Mouse (Mus musculus): ENCODE data around the gene Fes.

Fes gene

GRCm38 (mm10) chr7:80398654-80399444 lies 11.1 kb upstream of the Fes start:
- CTCF ChIA-PET = interaction anchor here in 3 of 4 experiments (0.5 to 1.2 kb wide), 10 partner anchors 10 to 138 kb away, joined by 3 to 4 read pairs (median 3); partner anchors contain the start of gene Ngrn (in 1 of the 3)
- POLR2A ChIA-PET = interaction anchor here in 3 of 4 experiments (0.6 to 1.5 kb wide), 9 partner anchors 15 to 189 kb away, joined by 3 read pairs; no protein-coding TSS in a partner anchor

DNA sequence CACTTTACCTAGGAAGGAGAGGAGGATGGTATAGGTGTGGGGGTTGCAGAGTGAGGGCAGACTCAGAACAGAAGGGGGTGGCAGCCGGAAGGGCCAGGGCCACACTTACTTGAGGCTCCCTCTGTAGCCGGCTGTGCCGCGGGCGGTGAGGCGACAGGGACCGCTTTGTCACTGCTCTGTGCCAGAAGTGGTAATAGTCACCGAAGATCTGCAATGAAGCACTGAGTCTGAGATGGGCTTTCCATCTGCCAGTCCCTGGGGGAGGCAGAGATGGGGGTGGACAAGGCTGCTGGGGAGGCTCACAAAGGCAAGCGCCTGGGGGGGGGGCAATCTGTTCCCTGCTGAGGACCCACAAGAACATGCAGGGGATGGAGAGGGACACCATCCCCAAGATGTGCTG lies 10.2 kb upstream of the Fes start:
- ChIA-PET CTCF (interaction anchor here (0.5 to 1.2 kb wide), 7 partner anchors 11 to 932 kb away, joined by 3 to 4 read pairs (median 3); no protein-coding TSS in a partner anchor), POLR2A (interaction anchor here in 2 of 4 experiments (0.6 to 1.2 kb wide), 3 partner anchors 14 to 190 kb away, joined by 3 read pairs; no protein-coding TSS in a partner anchor)

DNA sequence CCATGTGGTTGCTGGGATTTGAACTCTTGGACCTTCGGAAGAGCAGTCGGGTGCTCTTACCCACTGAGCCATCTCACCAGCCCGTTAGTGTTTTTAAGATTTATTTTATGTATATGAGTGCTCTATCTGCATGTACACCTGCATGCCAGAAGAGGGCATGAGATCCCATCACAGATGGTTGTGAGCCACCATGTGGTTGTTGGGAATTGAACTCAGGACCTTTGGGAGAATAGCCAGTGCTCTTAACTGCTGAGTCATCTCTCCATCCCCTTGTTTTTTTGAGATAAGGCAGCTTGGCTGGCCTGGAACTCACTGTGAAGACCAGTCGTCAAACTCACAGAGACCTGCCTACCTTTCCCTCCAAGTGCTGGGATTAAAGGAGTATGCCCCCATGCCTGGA lies 8.7 kb upstream of the Fes start:
- POLR2A ChIA-PET = interaction anchor here in 2 of 4 experiments (0.7 to 1.2 kb wide), 3 partner anchors 10 to 736 kb away, joined by 4 to 5 read pairs (median 4); partner anchors contain the start of gene Fes (in 1 of the 2)
- CTCF ChIA-PET = interaction anchor here in 3 of 4 experiments (0.6 to 3.1 kb wide), 8 partner anchors 9 to 184 kb away, joined by 3 to 10 read pairs (median 3); partner anchors contain the start of gene Fes (in 1 of the 3)

GRCm38 (mm10) chr7:80394600-80394999 lies 6.9 kb upstream of the Fes start:
- CTCF ChIA-PET = interaction anchor here in 3 of 4 experiments (0.6 to 3.1 kb wide), 5 partner anchors 10 to 31 kb away, joined by 3 to 10 read pairs (median 6); no protein-coding TSS in a partner anchor
- POLR2A ChIA-PET = interaction anchor here in 1 of 4 experiments (0.6 kb wide), 1 partner anchor 76 kb away, joined by 5 read pairs; no protein-coding TSS in a partner anchor

- ChIA-PET CTCF (interaction anchor here in 2 of 4 experiments (0.6 to 3.0 kb wide), 2 partner anchors 33 to 54 kb away, joined by 4 to 14 read pairs; no protein-coding TSS in a partner anchor), POLR2A (interaction anchor here in 2 of 4 experiments (0.7 to 1.0 kb wide), 2 partner anchors 30 to 67 kb away, joined by 3 read pairs; partner anchors contain the start of gene Rccd1 (in 1 of the 2))
These were observed 4.4 kb upstream of the Fes start for GRCm38 (mm10) chr7:80392119-80392518.

DNA sequence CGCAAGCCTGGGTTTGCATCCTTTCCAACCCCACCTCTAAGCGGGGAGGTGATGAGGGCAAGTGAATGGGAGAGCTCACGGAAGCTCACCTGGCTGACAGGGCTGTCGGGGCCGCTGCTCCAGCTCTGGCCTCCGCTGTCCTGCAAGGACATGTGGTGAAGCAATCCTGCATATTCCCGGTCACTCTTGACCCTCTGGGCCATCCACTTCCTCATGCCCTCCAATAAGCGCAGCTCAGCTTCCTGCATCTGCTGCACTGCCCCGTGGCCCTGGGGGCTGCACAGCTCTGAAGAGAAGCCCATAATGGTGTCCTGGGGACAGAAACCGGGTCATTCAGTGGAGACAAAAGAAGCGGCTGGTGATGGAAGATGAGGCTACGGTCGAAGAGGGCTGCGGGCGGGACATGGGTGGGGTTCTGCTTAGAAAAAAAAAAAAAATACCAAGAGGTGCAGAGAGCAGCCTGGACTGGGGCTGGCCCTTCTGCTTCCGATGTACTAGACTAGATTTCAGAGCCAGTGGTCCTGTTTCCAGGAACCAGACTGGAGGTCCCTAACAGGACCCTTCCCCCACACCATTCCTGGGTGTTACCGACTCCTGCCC lies 613 bp downstream of the Fes start:
- POLR2A ChIA-PET = interaction anchor here (0.5 to 3.5 kb wide), 31 partner anchors 9 to 760 kb away, joined by 3 to 26 read pairs (median 4); partner anchors contain the start of genes Blm (in 1 of the 4), Hddc3 (in 1 of the 4), Man2a2 (in 1 of the 4) and Rccd1 (in 1 of the 4)
- CTCF ChIA-PET = interaction anchor here (0.5 to 2.7 kb wide), 82 partner anchors 8 to 1547 kb away, joined by 3 to 61 read pairs (median 5); partner anchors contain the start of genes Crtc3 (in 2 of the 4), Hddc3 (in 2 of the 4), Cib1 (in 1 of the 4) and Gdpgp1 (in 1 of the 4)

DNA sequence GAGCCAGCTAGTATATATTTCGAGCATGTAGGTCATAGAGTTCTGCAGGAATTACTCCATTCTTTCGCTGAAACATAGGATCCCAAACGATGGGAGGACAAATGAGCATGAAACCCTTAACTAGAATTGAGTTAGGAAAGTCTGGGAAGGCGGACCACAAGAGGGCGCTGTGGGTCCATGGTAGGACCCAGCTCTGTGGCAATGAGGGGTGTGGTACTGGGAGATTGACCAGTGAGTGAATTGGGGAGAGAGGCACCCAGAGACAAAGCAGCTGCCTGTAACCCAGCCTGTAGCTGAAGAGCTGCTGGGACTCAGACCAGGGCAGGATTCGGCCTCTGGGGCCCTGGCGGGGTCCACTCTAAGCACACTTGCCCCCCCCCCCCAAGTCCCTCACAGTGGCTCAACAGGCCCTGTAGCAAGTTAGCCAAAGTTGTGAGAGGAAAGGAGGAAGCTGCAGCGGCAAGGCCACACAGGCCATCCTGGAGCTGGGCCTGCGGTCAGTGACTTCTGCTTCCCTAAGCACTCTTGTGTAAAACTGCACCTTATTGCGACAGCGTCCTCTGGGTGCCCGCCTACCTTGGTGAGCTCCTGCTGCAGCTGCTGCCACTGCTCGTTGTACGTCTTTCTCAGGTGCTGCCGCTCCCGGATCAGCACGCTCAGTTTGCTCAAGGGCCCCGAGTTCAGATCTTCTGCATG lies 1.4 kb downstream of the Fes start:
- CTCF ChIA-PET = interaction anchor here (0.5 to 2.7 kb wide), 109 partner anchors 8 to 1888 kb away, joined by 3 to 61 read pairs (median 4); partner anchors contain the start of genes Hddc3 (in 3 of the 4), Crtc3 (in 2 of the 4), Cib1 (in 1 of the 4) and Gdpgp1 (in 1 of the 4)
- POLR2A ChIA-PET = interaction anchor here (0.5 to 3.5 kb wide), 37 partner anchors 10 to 761 kb away, joined by 3 to 26 read pairs (median 4); partner anchors contain the start of genes Blm (in 1 of the 4), Hddc3 (in 1 of the 4), Man2a2 (in 1 of the 4) and Rccd1 (in 1 of the 4)

DNA sequence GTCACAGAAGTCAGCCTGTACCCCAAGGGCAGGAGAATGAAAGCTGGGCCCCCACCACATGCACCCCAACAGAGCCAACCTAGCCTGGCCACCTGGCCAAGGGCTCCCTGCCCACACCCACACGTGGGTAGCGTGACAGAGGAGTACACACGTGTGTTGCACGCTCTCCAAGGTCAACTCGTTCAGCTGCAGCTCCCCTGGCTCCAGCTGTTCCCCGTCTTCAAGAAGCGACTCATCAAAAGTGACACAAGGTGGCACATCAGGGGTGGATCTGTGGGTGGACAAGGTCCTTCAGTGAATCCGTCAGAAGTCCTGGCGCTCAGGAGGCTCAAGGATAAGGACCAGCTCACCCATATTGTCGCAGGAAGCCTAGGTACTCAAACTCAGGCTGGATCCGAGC lies 4.8 kb downstream of the Fes start:
- CTCF ChIA-PET = interaction anchor here (0.7 to 4.4 kb wide), 17 partner anchors 8 to 363 kb away, joined by 3 to 25 read pairs (median 5); partner anchors contain the start of gene Man2a2 (in 1 of the 4)

GRCm38 (mm10) chr7:80379531-80379930 lies 8.2 kb downstream of the Fes start:
- ChIA-PET POLR2A (interaction anchor here in 3 of 4 experiments (0.5 to 6.8 kb wide), 15 partner anchors 9 to 454 kb away, joined by 3 to 24 read pairs (median 4); partner anchors contain the start of genes Hddc3 (in 1 of the 3), Idh2 (in 1 of the 3), Man2a2 (in 1 of the 3) and Rccd1 (in 1 of the 3)), CTCF (interaction anchor here (0.5 to 4.0 kb wide), 55 partner anchors 8 to 767 kb away, joined by 3 to 71 read pairs (median 4); partner anchors contain the start of genes Hddc3 (in 3 of the 4), Cib1 (in 2 of the 4), Gdpgp1 (in 2 of the 4) and Blm (in 1 of the 4))

More for the DNA sequence above, 4.8 kb downstream of the Fes start:
- POLR2A ChIA-PET = interaction anchor here (0.5 to 6.8 kb wide), 30 partner anchors 8 to 463 kb away, joined by 3 to 24 read pairs (median 3); partner anchors contain the start of genes Blm (in 2 of the 4), Rccd1 (in 2 of the 4), Furin (in 1 of the 4) and Man2a2 (in 1 of the 4)

DNA sequence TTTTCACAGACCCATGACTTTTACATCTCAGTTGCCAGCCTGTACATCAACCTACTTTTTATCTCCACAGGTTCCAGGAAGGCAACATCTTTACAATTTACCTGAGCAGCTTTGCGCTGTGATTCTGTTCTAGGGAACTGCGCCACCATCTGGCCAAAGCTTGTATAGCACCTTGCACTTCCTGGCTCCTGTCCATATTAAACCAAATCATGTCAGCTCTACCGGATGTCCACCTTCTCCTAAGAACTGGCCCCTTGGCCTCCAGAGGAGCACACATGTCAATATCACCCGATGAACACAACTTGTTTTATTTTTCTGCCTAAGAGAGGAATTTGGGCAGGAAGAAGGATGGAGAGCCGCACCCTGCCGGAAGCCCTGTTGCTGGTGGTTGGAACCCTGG lies 10.3 kb downstream of the Fes start:
- POLR2A ChIA-PET = interaction anchor here in 3 of 4 experiments (0.6 to 3.4 kb wide), 24 partner anchors 8 to 333 kb away, joined by 3 to 13 read pairs (median 4); partner anchors contain the start of genes Hddc3 (in 3 of the 3), Rccd1 (in 2 of the 3) and Cib1 (in 1 of the 3)

DNA sequence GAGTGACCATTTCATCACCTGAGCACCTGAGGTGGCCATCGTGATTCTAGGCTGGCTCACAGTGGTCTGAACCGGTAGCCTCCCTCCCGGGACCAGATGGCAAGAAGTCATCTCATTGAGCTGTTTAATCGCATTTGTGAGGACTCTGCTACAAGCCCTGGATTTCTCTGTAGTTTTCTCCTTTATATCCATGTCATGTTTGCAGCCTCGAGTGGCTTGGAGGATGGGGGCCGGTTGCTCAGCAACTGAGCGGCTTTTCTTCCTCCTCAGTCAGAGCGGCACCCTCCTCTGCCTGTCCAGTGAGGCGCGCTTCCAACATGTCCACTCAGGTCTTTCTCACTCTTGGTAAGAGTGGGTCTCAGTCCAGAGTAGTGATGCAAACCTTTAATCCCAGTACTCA lies 11.6 kb downstream of the Fes start:
- POLR2A ChIA-PET = interaction anchor here in 1 of 4 experiments (0.6 to 1.4 kb wide), 3 partner anchors 33 to 235 kb away, joined by 3 read pairs; partner anchors contain the start of genes Hddc3 and Rccd1
- CTCF ChIA-PET = interaction anchor here in 2 of 4 experiments (0.7 to 1.3 kb wide), 2 partner anchors 207 to 235 kb away, joined by 4 to 5 read pairs; no protein-coding TSS in a partner anchor

More for the DNA sequence above, 10.3 kb downstream of the Fes start:
- CTCF ChIA-PET = interaction anchor here (0.5 to 4.0 kb wide), 99 partner anchors 9 to 683 kb away, joined by 3 to 71 read pairs (median 4); partner anchors contain the start of genes Unc45a (in 4 of the 4), Hddc3 (in 3 of the 4), Blm (in 2 of the 4) and Crtc3 (in 2 of the 4)

DNA sequence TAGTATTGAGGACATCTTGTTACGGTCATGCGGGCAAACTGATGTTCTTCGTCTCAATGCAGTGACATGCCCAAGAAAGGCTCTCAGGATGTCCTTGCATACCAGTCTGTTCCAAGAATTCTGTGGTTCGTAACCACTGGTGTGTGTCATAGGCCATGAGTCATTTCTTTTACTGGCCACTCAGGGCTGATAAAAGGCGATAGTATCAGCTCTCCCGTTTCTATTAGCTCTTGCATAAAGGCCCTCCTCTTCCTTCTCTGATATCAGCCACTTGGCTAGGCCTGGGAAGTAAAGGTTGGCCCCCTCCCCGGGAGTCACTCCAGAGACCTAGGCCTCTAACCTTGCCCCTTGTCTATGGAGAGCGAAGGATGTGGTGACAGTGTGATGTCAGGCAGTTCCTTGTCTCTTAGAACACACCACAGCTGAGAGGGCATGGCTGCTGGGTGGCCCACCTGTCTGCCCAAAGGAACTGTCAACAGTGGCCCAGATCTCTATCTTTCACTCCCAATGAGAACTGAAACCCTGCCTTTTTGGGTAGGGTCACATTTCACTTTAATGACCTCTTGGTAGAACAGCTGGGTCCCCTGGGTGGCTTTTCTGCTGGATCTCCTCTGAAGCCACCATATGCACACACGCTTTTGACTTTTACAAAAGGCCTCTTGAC lies 12.2 kb downstream of the Fes start:
- CTCF ChIA-PET = interaction anchor here in 2 of 4 experiments (0.6 to 1.3 kb wide), 2 partner anchors 32 to 235 kb away, joined by 3 to 5 read pairs; partner anchors contain the start of gene Hddc3 (in 1 of the 2)
- POLR2A ChIA-PET = interaction anchor here in 1 of 4 experiments (1.0 to 1.4 kb wide), 2 partner anchors 33 to 235 kb away, joined by 3 read pairs; partner anchors contain the start of gene Hddc3

DNA sequence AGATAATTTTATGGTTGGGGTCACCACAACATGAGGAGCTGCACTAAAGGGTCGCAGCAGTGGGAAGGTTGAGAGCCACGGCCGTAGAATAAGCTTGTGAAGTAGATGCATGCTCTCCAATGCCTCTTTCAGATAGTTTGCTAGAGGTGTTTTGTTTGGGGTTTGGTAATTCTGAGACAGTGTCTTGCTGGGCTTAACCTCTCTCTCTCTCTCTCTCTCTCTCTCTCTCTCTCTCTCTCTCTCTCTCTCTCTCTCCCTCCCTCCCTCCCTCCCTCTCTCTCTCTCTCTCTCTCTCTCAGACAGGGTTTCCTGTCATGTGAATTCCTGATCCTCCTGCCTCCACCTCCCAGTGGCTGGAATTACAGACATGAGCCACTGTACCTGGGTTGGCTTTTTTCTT lies 13.0 kb downstream of the Fes start:
- ChIA-PET CTCF (interaction anchor here in 2 of 4 experiments (0.6 to 1.4 kb wide), 5 partner anchors 8 to 486 kb away, joined by 3 to 14 read pairs (median 3); partner anchors contain the start of gene Hddc3 (in 1 of the 2)), POLR2A (interaction anchor here in 1 of 4 experiments (1.2 kb wide), 1 partner anchor 234 kb away, joined by 3 read pairs; no protein-coding TSS in a partner anchor)

- POLR2A ChIA-PET = interaction anchor here in 1 of 4 experiments (1.2 kb wide), 1 partner anchor 233 kb away, joined by 3 read pairs; no protein-coding TSS in a partner anchor
These were observed 13.5 kb downstream of the Fes start for GRCm38 (mm10) chr7:80374280-80374679.

DNA sequence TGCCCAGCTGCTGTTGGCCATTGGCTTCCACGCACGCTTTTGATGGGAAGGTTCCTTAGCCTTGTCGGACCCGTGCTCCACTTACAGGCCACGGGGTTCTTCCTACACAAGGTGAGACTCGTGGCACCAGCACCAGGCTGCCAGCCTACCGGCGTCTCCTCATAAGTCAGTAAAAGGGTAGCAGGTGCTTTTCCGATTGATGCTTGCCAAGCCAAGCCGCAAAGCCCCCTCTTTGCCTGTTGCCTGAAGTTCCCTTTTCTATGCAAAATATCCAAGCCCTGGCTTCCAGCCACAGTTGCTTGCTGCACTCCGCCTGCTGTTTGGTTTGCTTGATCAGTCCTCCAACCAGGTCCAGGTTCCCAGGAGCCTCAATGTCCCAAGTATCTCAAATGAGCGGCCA lies 13.9 kb downstream of the Fes start:
- ChIA-PET POLR2A (interaction anchor here in 2 of 4 experiments (0.9 to 1.2 kb wide), 3 partner anchors 9 to 233 kb away, joined by 3 read pairs; no protein-coding TSS in a partner anchor), CTCF (interaction anchor here in 2 of 4 experiments (0.6 to 1.4 kb wide), 2 partner anchors 9 to 413 kb away, joined by 3 to 7 read pairs; no protein-coding TSS in a partner anchor)

More at GRCm38 (mm10) chr7:80374280-80374679, 13.5 kb downstream of the Fes start:
- CTCF ChIA-PET = interaction anchor here in 2 of 4 experiments (0.6 to 1.4 kb wide), 4 partner anchors 9 to 486 kb away, joined by 3 to 14 read pairs (median 5); no protein-coding TSS in a partner anchor

Data from embryonic stem cell, embryonic (primary cell).